Mouse (Mus musculus): ENCODE results near the gene Pank2.
"Not testable (repeated sequence)": the region's sequence is repeated elsewhere in the genome, so short reads cannot be mapped to it uniquely, and the experiment has no call there.

Pank2 gene

DNA sequence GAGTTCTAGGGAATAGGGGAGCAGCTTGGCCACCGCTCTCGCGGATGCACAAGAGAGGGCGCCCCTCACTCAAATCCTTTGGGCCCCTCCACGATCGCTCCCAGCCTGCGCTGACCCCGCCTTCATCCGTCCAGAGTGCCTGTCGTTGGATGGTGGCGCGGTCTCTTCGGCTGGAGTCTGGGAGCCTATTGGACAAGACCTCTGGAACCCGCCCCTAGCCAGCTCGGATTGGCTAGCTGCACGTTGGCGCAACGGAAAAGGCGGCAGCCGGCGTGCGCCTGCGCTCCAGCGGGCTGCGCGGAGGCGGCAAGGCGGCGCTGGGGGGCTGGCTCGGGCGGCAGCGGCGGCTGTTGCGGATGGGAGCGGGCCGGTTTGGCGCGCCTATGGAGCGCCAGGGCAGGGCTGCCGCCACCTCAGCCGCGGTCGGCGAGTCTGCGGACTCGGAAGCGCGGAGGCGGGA lies at the start of gene Pank2:
Gene Pank2, plus strand, starts transcription at position 283 of the 460 bp plus-strand sequence.
- peak; percentile 97 to 99 for DNase-seq

DNA sequence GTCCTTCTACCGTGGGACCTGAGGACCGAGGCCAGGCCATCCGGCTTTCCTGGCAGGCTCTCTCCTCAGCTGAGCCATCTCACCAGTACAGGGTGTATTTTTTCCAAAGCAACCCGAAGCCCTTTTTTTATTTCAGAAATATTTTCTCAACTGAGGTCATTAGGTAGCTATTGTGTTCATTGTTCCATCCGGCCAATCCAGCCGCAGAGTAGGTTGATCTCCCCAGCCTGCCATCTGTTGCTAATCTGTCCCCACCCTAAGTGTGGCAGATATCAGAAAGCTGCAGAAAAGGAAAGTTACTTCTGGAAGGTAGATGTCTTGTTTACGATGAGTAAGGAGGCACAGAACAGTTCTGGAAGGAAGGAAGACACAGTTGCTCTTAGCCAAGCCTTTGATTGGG lies 48.5 kb upstream of the Pank2 start:
- DNase-seq, result no peak

DNA sequence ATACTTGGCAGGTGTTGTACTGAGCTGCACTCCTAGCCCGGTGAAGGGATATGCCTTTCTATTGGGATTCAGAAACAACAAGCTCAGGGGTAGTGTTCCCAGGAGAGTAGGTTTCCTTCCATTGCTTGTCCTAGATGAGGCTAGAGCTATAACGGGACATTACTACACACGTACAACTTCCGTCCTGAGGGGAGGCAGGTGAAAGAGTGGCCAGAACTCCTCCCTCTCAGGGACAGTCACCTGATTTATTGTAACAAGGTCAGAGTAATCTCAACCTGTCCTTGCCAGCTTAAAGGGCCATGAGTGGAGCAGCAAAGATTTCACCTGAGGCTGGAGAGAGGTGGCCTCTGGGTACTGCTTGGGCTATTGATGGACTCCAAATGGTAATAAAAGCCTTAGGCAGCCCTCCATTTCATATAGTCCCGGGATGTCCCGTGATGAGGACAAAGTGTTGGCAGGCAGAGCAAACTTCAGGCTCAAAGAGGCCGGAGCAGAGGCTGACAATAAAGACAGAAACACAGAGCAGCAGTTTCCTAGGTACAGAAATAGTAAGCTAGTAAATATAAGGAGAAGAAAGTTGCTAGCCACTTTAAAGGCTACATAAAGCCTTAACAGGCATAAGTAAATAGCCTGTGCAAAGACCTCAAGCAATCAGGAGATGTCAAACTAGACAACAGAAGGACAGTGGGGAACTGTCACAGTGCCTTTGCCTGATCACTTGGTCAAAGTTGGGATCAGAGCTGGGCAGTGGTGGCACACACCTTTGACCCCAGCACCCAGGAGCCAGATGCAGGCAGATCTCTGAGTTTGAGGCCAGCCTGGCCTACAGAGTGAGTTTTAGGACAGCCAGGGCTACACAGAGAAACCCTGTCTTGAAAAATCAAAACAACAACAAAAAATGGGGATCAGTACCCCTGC lies 46.1 kb upstream of the Pank2 start:
- no peak for DNase-seq

DNA sequence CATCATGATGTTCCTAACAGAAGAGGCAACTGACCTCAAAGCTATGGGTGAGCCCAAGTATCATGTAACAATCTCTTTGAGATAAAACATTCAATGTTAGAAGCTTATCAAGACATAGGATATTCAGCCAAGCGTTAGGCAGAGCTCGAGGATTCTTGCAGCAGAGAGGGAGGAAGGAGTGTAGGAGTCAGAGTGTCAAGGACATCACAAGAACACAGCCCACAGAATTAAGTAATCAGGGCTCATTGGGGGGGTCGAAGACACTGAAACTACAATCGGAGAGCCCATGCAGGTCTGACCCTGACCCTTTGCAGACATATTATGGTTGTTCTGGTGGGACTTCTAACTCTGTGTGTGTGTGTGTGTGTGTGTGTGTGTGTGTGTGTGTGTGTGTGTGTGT lies 42.3 kb upstream of the Pank2 start:
- DNase-seq, result no peak

DNA sequence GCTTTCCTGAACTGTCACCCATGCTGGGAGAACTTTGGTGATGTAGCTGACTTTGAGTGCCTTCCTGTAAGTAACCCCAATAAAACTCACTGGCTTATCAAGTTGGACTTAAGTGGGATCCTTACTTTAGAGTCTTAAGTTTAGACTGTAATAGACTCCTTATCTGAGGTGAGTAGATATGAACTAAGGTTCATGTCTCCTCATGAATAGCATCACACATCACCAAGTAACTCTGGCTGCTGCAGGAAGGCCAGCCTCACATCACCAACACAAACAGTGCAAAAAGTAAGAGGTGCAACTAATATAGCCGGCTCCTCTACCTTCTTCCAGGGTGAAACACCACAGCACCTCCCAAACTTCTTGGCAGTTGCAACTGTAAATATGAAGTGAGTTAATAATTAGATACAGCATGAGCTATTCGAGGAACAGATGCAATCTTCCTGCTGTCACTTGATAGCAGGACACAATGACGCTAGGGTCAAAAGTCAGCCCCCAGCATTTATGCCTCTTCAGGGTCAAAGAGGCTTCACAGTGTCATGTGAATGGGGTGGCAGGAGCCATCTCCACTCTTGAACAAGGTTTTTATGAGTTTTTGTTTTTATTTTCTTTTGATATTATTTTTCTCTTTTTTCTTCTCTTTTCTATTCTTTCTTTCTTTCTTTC lies 40.3 kb upstream of the Pank2 start:
- no peak for DNase-seq

DNA sequence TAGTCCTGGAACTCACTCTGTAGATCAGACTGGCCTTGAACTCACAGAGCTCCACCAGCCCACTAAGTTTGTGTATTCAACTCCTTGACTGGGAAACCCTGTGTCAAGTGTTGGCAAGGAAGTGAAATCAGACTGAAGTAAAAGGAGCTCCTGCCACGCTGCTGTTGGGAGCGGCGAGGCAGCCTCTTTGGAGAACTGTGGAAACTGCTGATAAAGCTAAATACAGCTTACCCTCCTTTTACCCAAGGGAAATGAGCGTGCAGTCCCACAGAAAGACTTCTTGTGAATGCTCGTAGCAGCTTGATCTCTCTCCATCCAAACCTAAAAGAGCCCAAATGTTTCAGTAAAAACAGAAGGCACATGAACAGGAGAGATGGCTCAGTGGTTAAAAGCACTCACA lies 39.7 kb upstream of the Pank2 start:
- no peak for DNase-seq

DNA sequence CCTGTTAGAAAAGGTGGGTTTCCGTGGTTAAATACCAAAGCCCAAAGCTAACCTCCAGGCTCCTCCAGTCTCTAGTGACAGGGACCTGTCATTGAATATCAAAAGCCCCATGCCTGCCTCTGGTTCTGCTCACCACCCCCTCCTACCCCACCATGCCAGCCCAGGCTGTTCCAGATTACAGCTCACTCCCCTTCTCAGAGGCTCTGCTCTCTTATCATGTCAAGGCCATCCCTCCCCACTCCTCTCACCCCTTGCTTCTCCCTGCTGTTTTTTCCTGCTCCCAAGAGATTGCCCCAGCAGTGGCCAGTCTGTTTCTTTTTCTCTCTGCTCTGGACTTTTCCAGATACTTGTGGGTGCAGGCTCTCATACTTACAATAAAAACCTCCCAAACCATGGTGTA lies 38.7 kb upstream of the Pank2 start:
- no peak for DNase-seq

DNA sequence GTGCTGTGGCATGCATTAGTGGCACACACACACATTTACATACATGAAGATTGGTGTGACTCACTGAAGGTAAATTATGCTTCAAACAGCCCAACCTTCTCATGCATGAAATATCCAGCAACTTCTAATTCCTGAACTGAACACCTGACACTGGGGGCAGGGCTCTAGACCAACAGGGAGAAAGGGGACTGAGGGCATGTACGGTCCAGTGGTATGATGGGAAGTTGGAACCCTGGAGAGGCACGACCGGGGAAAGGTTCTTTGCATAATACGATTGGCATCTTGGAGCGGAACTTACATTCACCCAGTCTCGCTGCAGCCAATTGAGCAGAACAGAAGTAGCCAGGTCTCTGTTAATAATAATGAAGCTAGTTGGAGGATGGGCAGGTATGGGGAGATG lies 37.1 kb upstream of the Pank2 start:
- DNase-seq, result no peak

DNA sequence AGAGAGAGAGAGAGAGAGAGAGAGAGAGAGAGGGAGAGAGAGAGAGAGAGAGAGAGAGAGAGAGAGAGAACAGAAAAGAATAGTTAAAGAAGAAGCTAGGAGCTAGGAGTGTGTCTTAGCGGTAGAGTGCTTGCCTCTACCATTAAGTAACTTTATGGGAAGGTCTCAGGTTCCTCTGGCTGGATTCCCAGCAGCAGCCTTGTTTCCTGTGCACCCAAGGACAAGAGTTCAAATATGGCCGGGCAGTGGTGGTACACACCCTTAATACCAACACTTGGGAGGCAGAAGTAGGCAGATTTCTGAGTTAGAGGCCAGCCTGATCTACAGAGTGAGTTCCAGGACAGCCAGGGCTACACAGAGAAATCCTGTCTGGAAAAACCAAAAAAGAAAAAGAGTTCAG lies 35.6 kb upstream of the Pank2 start:
- DNase-seq, result not testable (repeated sequence)

DNA sequence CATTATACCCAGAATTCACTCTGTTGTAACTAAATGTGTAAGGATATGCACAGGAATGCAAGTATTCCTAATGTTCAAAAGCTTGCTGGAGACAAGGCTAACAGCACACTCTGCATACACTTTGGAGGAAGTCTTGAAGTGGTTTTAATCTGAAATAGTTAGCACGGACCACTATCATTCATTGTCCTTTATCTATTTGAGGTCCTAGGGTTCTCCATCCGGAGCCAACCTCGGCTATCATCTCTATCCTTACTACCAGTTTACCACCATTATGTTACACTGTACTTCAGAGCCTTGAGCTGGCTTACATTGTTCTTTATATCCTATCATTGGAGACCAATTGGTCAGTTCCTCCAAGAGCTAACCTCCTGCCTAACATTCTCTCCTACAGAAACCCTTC lies 35.1 kb upstream of the Pank2 start:
- DNase-seq, result no peak

DNA sequence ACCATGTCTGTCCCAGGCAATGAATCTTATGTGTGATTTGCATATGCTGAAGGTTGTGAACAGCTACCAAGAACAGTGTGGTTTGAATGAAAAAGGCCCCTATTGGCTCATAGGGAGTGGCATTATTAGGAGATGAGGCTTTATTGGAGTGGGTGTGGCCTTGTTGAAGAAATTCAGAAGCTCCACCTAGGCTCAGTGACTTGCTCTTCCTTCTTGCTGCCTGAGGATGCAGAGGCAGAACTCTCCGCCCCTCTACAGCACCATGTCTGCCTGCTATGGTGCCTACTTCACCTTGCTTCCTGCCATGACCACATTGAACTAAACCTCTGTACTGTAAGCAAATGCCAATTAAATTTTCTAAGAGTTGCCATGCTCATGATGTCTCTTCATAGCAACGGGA lies 29.7 kb upstream of the Pank2 start:
- DNase-seq, result no peak

DNA sequence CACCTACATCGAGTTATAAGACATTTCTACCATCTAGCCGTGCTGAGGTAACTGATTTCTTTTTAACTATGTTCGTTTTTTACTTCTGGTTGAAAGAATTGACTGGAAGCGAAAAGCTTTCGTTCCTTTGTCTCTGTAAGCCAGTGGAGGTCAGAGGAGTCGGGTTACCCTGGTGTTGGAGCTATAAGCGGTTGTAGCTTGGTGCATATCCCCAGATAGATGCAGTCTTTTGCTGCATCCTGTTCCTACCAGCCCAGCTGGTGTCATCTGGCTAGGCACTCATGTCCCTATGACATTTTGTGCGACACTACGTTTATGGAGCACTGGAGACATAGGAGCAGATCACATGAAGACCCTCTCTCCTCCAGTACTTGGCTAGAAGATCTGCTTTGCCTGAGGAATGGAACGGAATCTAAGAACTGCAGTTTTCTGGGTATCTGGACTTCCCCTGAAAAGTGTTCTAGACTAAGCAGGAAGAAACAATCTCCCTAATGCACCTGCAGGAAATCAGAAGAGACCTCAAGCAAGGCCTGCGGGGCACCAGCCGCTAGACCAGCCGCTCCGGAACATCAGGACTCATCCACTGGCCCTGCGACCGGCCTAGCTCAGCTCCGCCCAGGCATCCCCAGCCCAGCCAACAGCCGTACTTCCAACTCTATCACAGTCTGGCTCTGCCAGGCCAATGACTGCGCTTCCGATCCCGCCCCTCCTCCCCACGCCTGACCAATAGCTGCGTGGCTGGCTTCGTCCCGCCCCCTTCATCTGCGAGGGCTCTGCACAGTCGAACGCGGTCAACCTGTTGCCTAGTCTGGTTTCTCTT lies 28.8 kb upstream of the Pank2 start, which contains the start of gene Mavs:
Gene Mavs, plus strand, starts transcription at position 757 of the 820 bp plus-strand sequence.
- peak; percentile 92 to 97 for DNase-seq

DNA sequence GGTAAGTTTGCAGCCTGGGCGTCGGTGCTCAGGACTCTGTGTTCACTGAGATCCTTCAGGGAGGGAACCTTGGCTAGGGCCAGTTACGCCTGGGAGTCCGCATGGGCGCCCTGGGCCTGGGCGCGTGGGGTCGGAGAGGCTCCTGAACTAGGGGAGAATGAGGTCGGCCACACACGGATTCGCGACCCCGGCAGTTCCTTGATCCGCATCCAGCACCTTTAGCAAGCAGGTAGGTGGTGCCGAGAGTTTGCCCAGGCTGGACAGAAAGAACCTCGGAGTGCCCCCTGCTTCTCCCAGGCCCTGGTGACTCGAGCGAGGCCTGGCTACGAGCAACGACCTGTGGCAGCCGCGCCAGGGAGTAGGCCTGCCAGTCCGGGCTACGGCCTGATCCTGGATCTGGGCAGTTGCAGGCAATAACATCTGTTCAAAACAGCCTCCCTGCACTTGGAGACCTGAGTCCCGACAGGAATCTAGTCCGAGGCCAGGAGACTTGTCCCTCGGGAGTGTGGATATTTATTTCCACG lies 28.1 kb upstream of the Pank2 start:
- DNase-seq, result no peak

DNA sequence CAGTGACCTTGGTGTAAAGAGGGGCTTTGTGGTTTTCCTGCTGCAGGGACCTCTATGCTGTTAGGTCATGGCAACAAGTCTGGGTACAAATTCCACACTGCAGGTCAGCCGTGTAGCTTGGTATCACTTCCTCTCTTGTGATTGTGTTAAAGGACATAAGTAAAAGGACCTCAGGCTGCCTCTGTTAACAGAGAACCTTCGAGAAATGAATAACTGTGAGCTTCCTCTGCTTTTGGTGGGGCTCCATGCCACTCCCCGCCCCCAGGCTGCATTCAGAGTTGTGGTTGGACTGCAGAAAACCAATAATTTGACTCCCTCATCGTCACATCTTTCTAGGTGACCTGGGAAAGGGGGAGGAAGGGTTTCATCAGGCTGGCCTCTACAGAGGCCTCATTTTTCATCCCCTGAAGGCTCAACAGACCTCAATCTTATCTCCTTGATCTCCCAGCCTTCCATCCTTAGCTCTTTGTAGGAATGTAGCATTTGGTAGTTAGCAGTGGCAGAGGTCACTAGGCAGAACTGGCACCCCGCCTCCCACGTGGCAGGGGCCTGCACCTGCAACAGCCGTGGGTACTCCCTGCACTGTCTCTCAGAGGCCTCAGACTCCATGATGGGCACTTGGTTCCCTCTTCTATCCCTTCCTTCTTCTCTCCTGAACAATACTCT lies 27.2 kb upstream of the Pank2 start:
- DNase-seq, result no peak

DNA sequence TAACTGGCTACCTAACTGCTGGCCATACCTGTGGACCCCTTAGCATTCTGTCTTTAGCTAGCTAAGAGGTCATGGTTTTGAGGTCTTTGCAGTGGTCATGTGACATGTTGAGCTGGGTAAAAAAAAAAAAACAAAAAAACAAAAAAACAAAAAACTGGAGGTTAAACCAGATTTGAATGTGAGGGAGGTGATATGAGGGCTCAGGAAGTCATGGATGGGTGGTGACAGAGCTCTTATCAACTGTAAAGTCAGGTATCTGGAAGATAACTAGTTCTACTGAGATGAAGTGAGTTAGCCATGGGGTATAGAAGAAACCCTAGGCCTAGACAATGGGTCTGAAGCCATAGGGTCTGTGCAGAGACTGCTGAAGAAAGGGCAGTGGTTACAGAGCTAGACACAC lies 20.1 kb upstream of the Pank2 start:
- DNase-seq, result no peak

DNA sequence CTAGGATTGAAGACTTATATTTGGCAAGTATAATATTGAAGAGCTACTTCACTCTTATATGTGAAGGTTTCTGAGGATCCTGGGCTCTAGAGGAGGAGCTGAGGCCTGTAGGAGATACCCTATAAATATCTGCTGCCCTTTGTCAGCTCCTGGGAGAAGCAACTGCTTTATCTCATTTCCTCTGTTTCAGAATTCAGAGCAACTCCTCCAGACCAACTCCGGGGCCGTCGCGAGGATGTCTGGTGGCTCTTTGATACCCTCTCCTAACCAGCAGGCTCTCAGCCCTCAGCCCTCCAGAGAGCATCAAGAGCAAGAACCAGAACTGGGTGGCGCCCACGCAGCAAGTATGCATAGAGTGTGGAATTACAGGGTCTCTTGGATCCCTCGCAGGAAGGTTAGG lies 19.4 kb upstream of the Pank2 start:
- no peak for DNase-seq

DNA sequence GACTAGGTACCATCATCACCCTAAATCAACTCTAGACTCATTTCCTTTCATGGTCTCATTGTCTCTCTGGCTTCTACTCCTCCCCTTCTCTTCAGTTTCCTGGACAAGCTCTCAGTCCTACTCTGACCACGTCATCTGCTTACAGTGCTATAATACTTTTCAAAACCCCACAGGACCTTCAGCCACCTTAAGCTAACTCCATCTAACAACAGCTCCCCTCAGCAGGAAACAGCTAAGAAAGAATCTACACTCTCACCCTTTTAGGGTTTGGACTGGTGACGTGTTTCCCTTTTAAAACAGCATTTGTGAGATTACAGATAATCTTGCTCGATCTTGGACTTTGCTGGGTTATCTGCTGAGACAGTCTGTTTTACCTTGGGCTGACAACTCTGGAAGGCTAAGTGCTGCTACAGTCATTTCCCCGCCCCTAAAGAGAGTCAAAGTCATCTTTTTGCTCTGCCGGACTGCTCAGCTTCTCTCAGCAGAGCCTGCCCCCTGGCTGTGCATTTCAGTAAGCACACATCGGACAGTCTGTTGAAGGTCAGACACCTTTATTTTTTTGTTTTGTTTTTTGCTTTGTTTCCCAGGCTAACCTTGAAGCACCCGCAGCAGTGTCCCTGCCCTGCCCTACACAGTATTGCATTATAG lies 8.5 kb upstream of the Pank2 start:
- peak; percentile 33 to 35 for DNase-seq

DNA sequence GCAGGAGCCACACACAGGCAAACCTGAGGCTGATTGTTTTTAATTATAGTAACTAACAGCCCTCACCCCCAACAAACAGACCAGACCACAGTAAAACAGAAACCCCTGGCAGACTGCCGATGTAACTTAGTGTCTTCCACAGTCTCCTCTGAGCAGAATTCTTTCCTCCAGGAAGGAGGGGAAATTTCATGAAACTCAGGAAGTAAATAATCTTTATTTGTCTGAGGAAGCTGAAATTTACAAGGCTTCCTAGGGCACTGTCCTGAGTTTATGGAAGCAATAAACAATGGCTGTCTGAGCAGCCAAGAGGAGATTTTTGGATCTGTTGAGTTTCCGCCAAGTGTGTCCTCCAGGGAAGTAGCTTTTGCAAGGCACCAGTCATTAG lies 8.0 kb upstream of the Pank2 start:
- DNase-seq, result no peak

DNA sequence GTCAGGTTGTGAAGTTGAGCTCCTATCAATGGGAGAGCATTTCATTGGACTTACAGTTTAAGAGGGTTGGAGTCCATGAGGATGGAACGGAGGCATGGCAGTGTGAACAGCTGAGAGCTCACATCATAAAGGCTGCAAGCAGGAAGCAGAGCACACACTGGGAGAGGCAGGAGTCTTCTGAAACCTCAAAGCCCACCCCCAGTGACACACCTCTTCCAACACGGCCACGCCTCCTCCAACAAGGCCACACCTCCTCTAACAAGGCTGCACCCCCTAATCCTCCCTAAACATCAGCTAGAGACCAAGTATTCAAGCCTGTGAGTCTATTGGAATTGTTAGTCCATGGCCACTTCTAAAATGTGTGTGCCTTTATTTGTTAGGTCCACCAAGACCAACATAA lies 6.6 kb upstream of the Pank2 start:
- DNase-seq, result no peak

DNA sequence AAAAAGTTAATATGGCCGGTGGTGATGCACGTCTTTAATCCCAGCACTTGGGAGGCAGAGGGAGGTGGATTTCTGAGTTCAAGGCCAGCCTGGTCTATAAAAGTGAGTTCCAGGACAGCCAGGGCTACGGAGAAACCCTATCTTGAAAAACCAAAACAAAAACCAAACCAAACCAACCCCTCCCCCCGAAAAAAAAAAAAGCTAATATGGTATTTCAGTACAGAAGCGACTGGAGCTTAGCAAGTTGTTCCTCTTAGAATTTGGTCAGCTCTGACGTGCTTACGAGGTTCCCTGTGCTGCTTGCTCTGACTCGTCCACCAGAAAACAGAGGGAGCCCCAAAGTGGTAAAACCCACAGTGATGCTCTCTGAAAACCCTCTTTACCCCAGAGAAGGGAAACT lies 3.6 kb upstream of the Pank2 start:
- no peak for DNase-seq

DNA sequence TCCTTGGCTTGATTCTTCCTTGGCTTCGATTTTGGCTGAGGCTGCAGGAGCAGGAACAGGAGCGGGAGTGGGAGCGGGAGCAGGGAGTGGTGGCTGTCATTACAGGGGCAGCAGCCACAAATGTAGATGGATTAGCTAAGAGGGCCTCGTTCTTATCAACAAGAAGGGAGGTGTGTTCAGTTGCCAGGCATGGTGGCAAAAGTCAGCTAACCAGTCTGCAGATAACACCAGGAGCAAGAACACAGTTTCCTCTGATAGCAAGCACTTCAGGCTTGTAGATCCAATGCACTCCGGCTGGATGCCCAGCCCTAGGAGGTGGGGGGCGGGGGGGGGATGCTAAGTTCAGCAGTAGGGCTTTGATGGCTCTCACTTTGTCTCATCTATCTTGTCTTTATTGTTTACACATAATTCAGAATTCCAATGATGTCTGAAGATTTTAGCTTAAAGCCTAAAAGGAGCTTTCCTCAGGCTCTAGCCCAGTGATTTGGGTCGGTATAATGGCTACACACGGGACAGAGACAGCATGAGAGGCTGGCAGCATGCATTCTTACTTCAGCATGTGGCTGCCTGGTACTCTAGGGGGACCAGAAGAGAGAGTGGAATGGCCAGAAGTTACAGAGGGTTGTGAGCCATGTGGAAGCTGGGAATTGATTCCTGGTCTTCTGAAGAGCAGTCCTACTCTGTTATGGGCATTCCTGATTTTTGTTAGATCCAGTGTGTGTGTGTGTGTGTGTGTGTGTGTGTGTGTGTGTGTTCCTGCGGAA lies 1.6 kb upstream of the Pank2 start:
- no peak for DNase-seq

Data from cerebellum, adult 18-20 months (tissue).